Mouse (Mus musculus) kidney, adult 11 months (tissue): Measurements from ENCODE around the gene Tmem140.

Experiments used
- DNase-seq: peaks from one replicate; pipeline ENCODE4 v3.0.0; 2022

Tmem140 gene

GRCm38 (mm10) chr6:34910371-34911219 lies 47.6 kb downstream of the Tmem140 start, which contains the start of gene Wdr91:
Gene Wdr91 (minus strand): TSS chr6:34910876.
- peak; percentile 87 for DNase-seq

GRCm38 (mm10) chr6:34913341-34914040 lies 50.5 kb downstream of the Tmem140 start:
- DNase-seq: no peak

- no peak for DNase-seq
These were observed 51.5 kb downstream of the Tmem140 start for GRCm38 (mm10) chr6:34914462-34914861.

GRCm38 (mm10) chr6:34919146-34919545 lies 56.2 kb downstream of the Tmem140 start:
- DNase-seq: no peak

- no peak for DNase-seq
These were observed 57.0 kb downstream of the Tmem140 start, which contains the start of gene Stra8 for GRCm38 (mm10) chr6:34919956-34920355. Gene Stra8 (plus strand): TSS chr6:34920163.

GRCm38 (mm10) chr6:34920631-34921030 lies 57.7 kb downstream of the Tmem140 start:
- DNase-seq: no peak

GRCm38 (mm10) chr6:34921941-34922340 lies 59.0 kb downstream of the Tmem140 start:
- DNase-seq: peak; percentile 63
